ENCODE assay signal across 10 mouse cellular contexts in genomic region chr11:60548112-60548511, GRCm38 (mm10).
"Had no signal": no experiment of that assay in that cellular context is flagged by ENCODE, and none has a peak within 500 bp of the region (broad histone marks: within the 10 kb centered on the region; RNA-seq: fewer than 3 reads in every experiment).

No protein-coding gene starts in this region.

- H3K9me3 ChIP-seq: limb, embryonic 13.5 days; midbrain, embryonic 15.5 days; neural tube, embryonic 12.5 days had no signal

- H3K4me3 ChIP-seq: limb, embryonic 13.5 days; midbrain, embryonic 15.5 days; neural tube, embryonic 12.5 days had no signal

- H3K9ac ChIP-seq: limb, embryonic 13.5 days; liver, embryonic 14.5 days; midbrain, embryonic 15.5 days; neural tube, embryonic 12.5 days had no signal

- H3K27ac ChIP-seq: limb, embryonic 13.5 days; liver, embryonic 14.5 days; midbrain, embryonic 15.5 days; neural tube, embryonic 12.5 days had no signal

- DNase-seq: kidney, postnatal 10 days; left cerebral cortex, postnatal 4 days; lung, adult 18-20 months; spleen, adult 18-20 months; thymus, adult 18-20 months; thymus, postnatal 14 days had no signal

- H3K27me3 ChIP-seq: limb, embryonic 13.5 days; midbrain, embryonic 15.5 days; neural tube, embryonic 12.5 days had no signal

- H3K4me2 ChIP-seq: limb, embryonic 13.5 days; midbrain, embryonic 15.5 days; neural tube, embryonic 12.5 days had no signal

- ATAC-seq: midbrain, embryonic 15.5 days had no signal
